Comparison of ENCODE assay signal across 11 mouse cellular contexts in the genomic region with DNA sequence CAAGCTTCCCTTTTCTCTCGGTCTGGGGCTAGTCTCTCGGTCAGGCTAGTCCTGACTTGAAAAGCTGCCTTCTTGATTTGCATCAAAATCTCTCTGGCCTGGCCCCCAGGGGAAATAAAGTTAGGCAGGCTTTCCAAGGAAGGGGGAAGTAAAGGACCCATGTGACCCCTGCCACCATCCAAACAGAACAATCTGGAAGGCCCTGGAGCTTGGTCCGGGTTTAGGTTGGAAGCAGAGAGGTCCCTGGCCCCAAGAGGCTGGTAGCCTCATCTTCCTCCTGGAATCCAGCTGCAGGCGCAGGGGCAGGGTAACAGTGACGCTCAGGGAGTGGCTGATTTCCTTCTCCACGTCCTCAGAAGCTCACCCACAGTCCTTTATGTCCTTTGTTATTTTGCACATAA. TPM values are rescaled to one million over a fixed set of nuclear protein-coding genes. Genes with fewer than 3 reads are reported as not detected.
DNase-seq lines count a peak whose midpoint lies in the region; ATAC-seq lines count a peak whose summit lies in the region.
"Had no signal": no experiment of that assay in that cellular context is flagged by ENCODE, and none has a peak within 500 bp of the region (broad histone marks: within the 10 kb centered on the region; RNA-seq: fewer than 3 reads in every experiment).

No protein-coding gene starts in this region.

- 8% methylated on average over 6 of the region's 6 CpGs for WGBS in liver, embryonic 12.5 days (ENCODE audit: insufficient replicate concordance)
- 10% methylated on average over 6 of the region's 6 CpGs for WGBS in embryonic facial prominence, embryonic 11.5 days
- WGBS in limb, embryonic 10.5 days: 9% methylated on average over 6 of the region's 6 CpGs

- no peak overlapping the region for H3K9ac ChIP-seq in liver, embryonic 12.5 days
- no peak overlapping the region for H3K9ac ChIP-seq in embryonic facial prominence, embryonic 11.5 days (replicated peaks; ENCODE audit: low read length)
- H3K9ac ChIP-seq: liver, embryonic 14.5 days had no signal

- H3K27me3 ChIP-seq in liver, embryonic 12.5 days (replicated peaks): peaks cover 69% of the 10 kb centered on the region
- peaks cover 21% of the 10 kb centered on the region for H3K27me3 ChIP-seq in embryonic facial prominence, embryonic 11.5 days (ENCODE audit: control insufficient read depth, insufficient read depth, low read length)
- peaks cover 84% of the 10 kb centered on the region for H3K27me3 ChIP-seq in limb, embryonic 10.5 days (ENCODE audit: low read depth, poor library complexity, severe bottlenecking)

- no peak overlapping the region for H3K4me3 ChIP-seq in liver, embryonic 12.5 days
- H3K4me3 ChIP-seq in embryonic facial prominence, embryonic 11.5 days (ENCODE audit: low read depth, low read length): no peak overlapping the region
- H3K4me3 ChIP-seq in limb, embryonic 10.5 days: peak overlapping the region; percentile 22; the same call in 1 of the 2 replicates

- H3K36me3 ChIP-seq in liver, embryonic 12.5 days: no peaks in the 10 kb centered on the region
- no peaks in the 10 kb centered on the region for H3K36me3 ChIP-seq in embryonic facial prominence, embryonic 11.5 days (replicated peaks; ENCODE audit: control insufficient read depth, insufficient read depth, low read depth, low read length)
- H3K36me3 ChIP-seq in limb, embryonic 10.5 days: no peaks in the 10 kb centered on the region

- DNase-seq in embryo, embryonic 9.5 days (ENCODE audit: extremely low spot score): peak; percentile 15
- no peak for DNase-seq in embryo, embryonic 10.5 days (ENCODE audit: low spot score)
- no peak for DNase-seq in liver
- peak; percentile 34 for DNase-seq in embryonic facial prominence, embryonic 11.5 days (ENCODE audit: low spot score)
- no peak for DNase-seq in limb, embryonic 10.5 days (ENCODE audit: low spot score)
- no peak for DNase-seq in cerebellum, adult 9-10 months
- no peak for DNase-seq in yolk sac, embryonic 10.5 days (ENCODE audit: low spot score)
- DNase-seq: kidney, adult 9 months had no signal

- H3K9me3 ChIP-seq in liver, embryonic 12.5 days (replicated peaks): no peaks in the 10 kb centered on the region
- no peaks in the 10 kb centered on the region for H3K9me3 ChIP-seq in embryonic facial prominence, embryonic 11.5 days (replicated peaks; ENCODE audit: control insufficient read depth, low read length)
- no peaks in the 10 kb centered on the region for H3K9me3 ChIP-seq in limb, embryonic 10.5 days (replicated peaks)

- no peak for ATAC-seq in liver, embryonic 12.5 days
- ATAC-seq in embryonic facial prominence, embryonic 11.5 days (replicated peaks; ENCODE audit: insufficient number of reproducible peaks, low FRiP score, low TSS enrichment, low read depth): no peak
- ATAC-seq: activated CD4-positive, CD25-positive, alpha-beta regulatory T cell, adult 4 months had no signal

- H3K27ac ChIP-seq in liver, embryonic 12.5 days: peak overlapping the region; percentile 56; the same call in 1 of the 2 replicates
- no peak overlapping the region for H3K27ac ChIP-seq in embryonic facial prominence, embryonic 11.5 days (replicated peaks; ENCODE audit: low read depth, low read length)
- peak overlapping the region; percentile 83 for H3K27ac ChIP-seq in limb, embryonic 10.5 days
- H3K27ac ChIP-seq: liver, embryonic 14.5 days had no signal

- peak overlapping the region; percentile 37; the same call in 1 of the 2 replicates for H3K4me2 ChIP-seq in liver, embryonic 12.5 days
- no peak overlapping the region for H3K4me2 ChIP-seq in embryonic facial prominence, embryonic 11.5 days (ENCODE audit: low read depth, low read length)

- peaks cover 30% of the 10 kb centered on the region for H3K4me1 ChIP-seq in liver, embryonic 12.5 days
- H3K4me1 ChIP-seq in embryonic facial prominence, embryonic 11.5 days (ENCODE audit: control insufficient read depth, insufficient read depth, low read length): no peaks in the 10 kb centered on the region
- H3K4me1 ChIP-seq in limb, embryonic 10.5 days: peaks cover 58% of the 10 kb centered on the region

RNA-seq across cellular contexts. Expression of a gene that starts 36.5 kb away (rescaled TPM):
- 7.9 and 8.4 TPM in 2 replicates for polyA plus RNA-seq in liver, embryonic 12.5 days (2016; fragmentation: Nextera tagmentation; extraction: Ambion mirVana)
- polyA plus RNA-seq in embryonic facial prominence, embryonic 11.5 days (2014; fragmentation: Nextera tagmentation; extraction: Ambion mirVana): 26.9 TPM in 2 replicates
- 20.7 and 26.5 TPM in 2 replicates for polyA plus RNA-seq in limb, embryonic 10.5 days (2016; fragmentation: Nextera tagmentation; extraction: Ambion mirVana)

Comparison
In these comparisons a context has a peak if more than half of its experiments do, and no peak if none do; other contexts are left out.
1. DNase-seq: peak in embryo, embryonic 9.5 days (single experiment) and embryonic facial prominence, embryonic 11.5 days (single experiment); none in embryo, embryonic 10.5 days (single experiment), liver (single experiment), limb, embryonic 10.5 days (single experiment), cerebellum, adult 9-10 months (single experiment) and yolk sac, embryonic 10.5 days (single experiment).